Mouse (Mus musculus) heart, postnatal 0 days (tissue): Measurements from ENCODE around the gene Gm49601.

Source experiments
- CTCF ChIP-seq: IDR thresholded peaks from 2 replicates; pipeline ENCODE4 v1.5.1; 2016; ENCODE audit warnings: antibody characterized with exemption, control low read depth, low read depth
- EP300 ChIP-seq: IDR thresholded peaks from 2 replicates; pipeline ENCODE4 v1.6.1; 2016; ENCODE audit warnings: antibody characterized with exemption, low read depth

DNA sequence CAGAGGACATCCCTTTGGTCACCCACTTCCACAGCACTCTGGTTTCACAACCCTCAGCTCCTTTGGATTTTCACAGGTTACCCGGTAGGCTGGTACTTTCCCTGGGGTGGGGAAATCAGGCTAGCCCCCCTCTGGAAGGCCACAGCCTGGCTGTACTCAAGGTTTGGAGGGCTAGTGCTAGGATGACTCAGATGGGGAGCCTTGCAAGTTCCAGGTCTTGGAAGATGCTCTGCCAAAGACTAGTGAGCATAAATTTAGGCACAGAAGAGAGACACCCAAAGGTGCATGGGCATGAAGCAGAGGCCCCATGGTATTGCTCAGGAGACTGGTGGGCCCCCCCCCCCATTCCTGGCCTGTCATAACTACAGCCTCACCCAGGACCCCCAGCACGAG is 2.7 kb upstream of the Gm49601 start:
- TF ChIP-seq CTCF (no peak), EP300 (no peak)
